In genomic region chr1:86525499-86526115, GRCm38 (mm10) we compare ENCODE assay signal across 8 mouse cellular contexts. TPM values are rescaled to one million over a fixed set of nuclear protein-coding genes. Genes with fewer than 3 reads are reported as not detected.
DNase-seq lines count a peak whose midpoint lies in the region; ATAC-seq and TF ChIP-seq lines count a peak whose summit lies in the region.

No protein-coding gene starts in this region.

- peak overlapping the region; percentile 100 for H3K27ac ChIP-seq in forebrain, embryonic 14.5 days (ENCODE audit: low read depth, low read length)
- H3K27ac ChIP-seq in hindbrain, embryonic 14.5 days, result peak overlapping the region; percentile 100
- peak overlapping the region; percentile 100 for H3K27ac ChIP-seq in small intestine, adult 2 months (ENCODE audit: insufficient read depth, low read depth, low read length)

- no peak for TF ChIP-seq POLR2A in small intestine, adult 2 months (IDR thresholded peaks at IDR 0.05; ENCODE audit: low read depth, low read length)

- H3K9ac ChIP-seq in forebrain, embryonic 14.5 days (ENCODE audit: low read length), result peak overlapping the region; percentile 93
- peak overlapping the region; percentile 93 for H3K9ac ChIP-seq in hindbrain, embryonic 14.5 days

- H3K27me3 ChIP-seq in forebrain, embryonic 14.5 days (replicated peaks; ENCODE audit: control insufficient read depth, insufficient read depth, low read length), result no peaks in the 10 kb centered on the region
- no peaks in the 10 kb centered on the region for H3K27me3 ChIP-seq in hindbrain, embryonic 14.5 days (ENCODE audit: control insufficient read depth, insufficient read depth, low read length)
- no peaks in the 10 kb centered on the region for H3K27me3 ChIP-seq in small intestine, adult 2 months (ENCODE audit: control insufficient read depth, insufficient read depth, low read length)

- peak overlapping the region; percentile 96 for H3K4me2 ChIP-seq in forebrain, embryonic 14.5 days (ENCODE audit: low read length)
- peak overlapping the region; percentile 97 for H3K4me2 ChIP-seq in hindbrain, embryonic 14.5 days (replicated peaks)

- peaks cover 17% of the 10 kb centered on the region for H3K4me1 ChIP-seq in forebrain, embryonic 14.5 days (ENCODE audit: control insufficient read depth, insufficient read depth, low read length)
- H3K4me1 ChIP-seq in hindbrain, embryonic 14.5 days (replicated peaks; ENCODE audit: control insufficient read depth, insufficient read depth, low read length), result peaks cover 21% of the 10 kb centered on the region
- peaks cover 13% of the 10 kb centered on the region for H3K4me1 ChIP-seq in small intestine, adult 2 months (ENCODE audit: control insufficient read depth, insufficient read depth, insufficient read length, low read length)

- DNase-seq in frontal cortex, postnatal 36 days (ENCODE audit: low spot score in 2 of 2), result no peak
- peak; percentile 76 for DNase-seq in MN1 (ENCODE audit: low spot score)
- DNase-seq in forebrain, embryonic 14.5 days (ENCODE audit: low spot score), result peak; percentile 87
- DNase-seq in hindbrain, embryonic 14.5 days (ENCODE audit: low spot score), result no peak
- peak; percentile 75 to 76 for DNase-seq in layer of hippocampus, postnatal 36 days

- TF ChIP-seq CTCF in small intestine, adult 2 months (IDR thresholded peaks at IDR 0.05; ENCODE audit: extremely low read depth, insufficient read length, insufficient replicate concordance, low read depth, low read length), result no peak; the same call in 1 of the 2 replicates

- H3K4me3 ChIP-seq in forebrain, embryonic 14.5 days (ENCODE audit: low read depth, low read length), result peak overlapping the region; percentile 100
- peak overlapping the region; percentile 52 for H3K4me3 ChIP-seq in hindbrain, embryonic 14.5 days (replicated peaks; ENCODE audit: low read length)
- H3K4me3 ChIP-seq in small intestine, adult 2 months (ENCODE audit: low read depth, low read length), result peak overlapping the region; percentile 90

- WGBS in forebrain, embryonic 14.5 days, result 1% methylated on average over 44 of the region's 44 CpGs
- WGBS in hindbrain, embryonic 14.5 days, result under 1% methylated on average over 44 of the region's 44 CpGs
- WGBS in small intestine, adult 2 months, result under 1% methylated on average over 44 of the region's 44 CpGs

- no peaks in the 10 kb centered on the region for H3K9me3 ChIP-seq in forebrain, embryonic 14.5 days (replicated peaks; ENCODE audit: control insufficient read depth, low read length)
- H3K9me3 ChIP-seq in hindbrain, embryonic 14.5 days (ENCODE audit: control insufficient read depth, low read length), result no peaks in the 10 kb centered on the region

- peaks cover 17% of the 10 kb centered on the region for H3K36me3 ChIP-seq in forebrain, embryonic 14.5 days (ENCODE audit: control insufficient read depth, insufficient read depth, low read length)
- peaks cover 12% of the 10 kb centered on the region for H3K36me3 ChIP-seq in hindbrain, embryonic 14.5 days (replicated peaks; ENCODE audit: control insufficient read depth, insufficient read depth)
- H3K36me3 ChIP-seq in small intestine, adult 2 months (ENCODE audit: control insufficient read depth, insufficient read depth, low read length), result peaks cover 5% of the 10 kb centered on the region

- ATAC-seq in frontal cortex, adult (ENCODE audit: low TSS enrichment), result peak; percentile 10
- peak; percentile 24 for ATAC-seq in forebrain, embryonic 14.5 days
- peak; percentile 10 for ATAC-seq in hindbrain, embryonic 14.5 days (ENCODE audit: low FRiP score)
- ATAC-seq in megakaryocyte progenitor cell, adult 5-6 weeks (replicated peaks; ENCODE audit: poor library complexity), result peak; percentile 0; the same call in 1 of the 2 replicates

RNA-seq across cellular contexts. Expression of gene Ptma, which starts 0.9 kb away (rescaled TPM):
- polyA plus RNA-seq in forebrain, embryonic 14.5 days (2014; fragmentation: Nextera tagmentation; extraction: Ambion mirVana), result 2,309 and 2,480 TPM in 2 replicates
- polyA plus RNA-seq in hindbrain, embryonic 14.5 days (2014; fragmentation: Nextera tagmentation; extraction: Ambion mirVana), result 1,567 and 1,692 TPM in 2 replicates
- total RNA-seq in layer of hippocampus, postnatal 36 days (2021), result 100 to 1,000 TPM; 507 to 508 TPM
- total RNA-seq in megakaryocyte progenitor cell, adult 5-6 weeks (2015), result 6,310 and 6,455 TPM in 2 replicates
- total RNA-seq in megakaryocyte progenitor cell, adult 5-6 weeks (2017), result 6,827 and 7,265 TPM in 2 replicates
- 212 and 749 TPM in 2 replicates for polyA plus RNA-seq in small intestine, adult 2 months (2012; rRNA removed)

RNA-seq across cellular contexts. Expression of gene Pde6d, which starts 56.8 kb away (rescaled TPM):
- polyA plus RNA-seq in forebrain, embryonic 14.5 days (2014; fragmentation: Nextera tagmentation; extraction: Ambion mirVana), result 78.1 and 86.3 TPM in 2 replicates
- polyA plus RNA-seq in hindbrain, embryonic 14.5 days (2014; fragmentation: Nextera tagmentation; extraction: Ambion mirVana), result 96.6 and 112 TPM in 2 replicates
- total RNA-seq in layer of hippocampus, postnatal 36 days (2021), result 10 to 100 TPM; 54.1 to 59.4 TPM
- 60.3 and 71.2 TPM in 2 replicates for total RNA-seq in megakaryocyte progenitor cell, adult 5-6 weeks (2015)
- total RNA-seq in megakaryocyte progenitor cell, adult 5-6 weeks (2017), result 17.9 and 23.6 TPM in 2 replicates
- polyA plus RNA-seq in small intestine, adult 2 months (2012; rRNA removed), result 4.0 and 9.7 TPM in 2 replicates

RNA-seq across cellular contexts. Expression of gene Cops7b, which starts 57.1 kb away (rescaled TPM):
- 61.7 and 65.4 TPM in 2 replicates for polyA plus RNA-seq in forebrain, embryonic 14.5 days (2014; fragmentation: Nextera tagmentation; extraction: Ambion mirVana)
- polyA plus RNA-seq in hindbrain, embryonic 14.5 days (2014; fragmentation: Nextera tagmentation; extraction: Ambion mirVana), result 50.5 and 55.3 TPM in 2 replicates
- total RNA-seq in layer of hippocampus, postnatal 36 days (2021), result 10 to 100 TPM; 19.4 to 22.0 TPM
- total RNA-seq in megakaryocyte progenitor cell, adult 5-6 weeks (2015), result 9.3 and 13.2 TPM in 2 replicates
- 19.5 and 22.7 TPM in 2 replicates for total RNA-seq in megakaryocyte progenitor cell, adult 5-6 weeks (2017)
- polyA plus RNA-seq in small intestine, adult 2 months (2012; rRNA removed), result 10.7 and 18.4 TPM in 2 replicates

Comparison
In these comparisons a context has a peak if more than half of its experiments do, and no peak if none do; other contexts are left out.
1. DNase-seq: peak in MN1 (single experiment), forebrain, embryonic 14.5 days (single experiment) and layer of hippocampus, postnatal 36 days (2 of 2); none in frontal cortex, postnatal 36 days (0 of 2) and hindbrain, embryonic 14.5 days (single experiment).
2. Peak in every context shown above with its lines, with median percentiles within 50 percentile points of each other: ATAC-seq, H3K27ac ChIP-seq and H3K4me3 ChIP-seq.